Mouse (Mus musculus) embryonic fibroblast, embryonic 13.5 days (primary cell): ENCODE results near the gene Cox8b.

Experiments used
- CTCF ChIP-seq: IDR thresholded peaks from 2 replicates; pipeline ENCODE4 v1.5.1; 2011; ENCODE audit warnings: mild to moderate bottlenecking, control low read depth, low read length, moderate library complexity, borderline replicate concordance; ENCODE audit not compliant: insufficient read depth
- POLR2A ChIP-seq: IDR thresholded peaks from 2 replicates; pipeline ENCODE4 v1.6.1; 2011; ENCODE audit warnings: low read depth, mild to moderate bottlenecking, control low read depth, low read length, moderate library complexity

- TF ChIP-seq CTCF = no peak
- TF ChIP-seq POLR2A = no peak
Measured at GRCm38 (mm10) chr7:140912846-140913482, 12.7 kb upstream of the Cox8b start.
